Comparison of ENCODE assay signal across 8 mouse cellular contexts in the genomic region with DNA sequence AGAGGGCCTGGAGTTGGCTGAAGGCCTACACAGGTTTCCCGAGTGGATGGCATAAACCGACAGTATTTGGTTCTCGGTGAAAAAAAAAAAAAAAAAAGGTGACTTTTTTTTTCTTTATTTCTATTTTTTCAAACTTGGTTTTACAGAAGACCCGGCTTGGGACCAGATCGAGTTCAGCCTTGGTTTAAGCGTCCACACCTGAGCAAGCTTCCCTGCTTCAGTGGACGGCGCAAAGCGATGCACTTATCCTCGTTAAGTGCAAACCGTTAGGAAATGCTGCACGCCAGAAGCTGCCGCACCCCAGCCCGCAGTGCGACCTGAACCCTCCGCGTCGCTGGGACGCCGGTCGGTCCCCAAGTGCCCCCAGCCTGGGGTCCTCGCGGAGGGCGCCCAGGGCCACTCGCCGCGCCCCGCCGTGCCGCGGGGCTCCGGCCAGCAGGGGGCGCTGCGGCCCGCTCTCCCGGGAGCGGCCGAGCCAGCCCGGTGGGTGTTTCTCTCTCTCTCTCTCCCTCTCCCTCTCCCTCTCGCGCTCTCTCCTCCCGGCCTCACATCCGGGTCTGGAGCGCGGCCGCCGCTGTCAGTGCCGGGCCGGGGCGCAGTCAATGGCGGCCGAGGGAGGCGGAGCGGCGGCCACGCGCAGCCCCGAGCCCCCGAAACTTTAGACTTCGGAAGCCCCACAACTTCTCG. TPM values are rescaled to one million over a fixed set of nuclear protein-coding genes. Genes with fewer than 3 reads are reported as not detected.
DNase-seq lines count a peak whose midpoint lies in the region; ATAC-seq and TF ChIP-seq lines count a peak whose summit lies in the region.

No protein-coding gene starts in this region.

- H3K4me1 ChIP-seq in embryonic facial prominence, embryonic 12.5 days = peaks cover 17% of the 10 kb centered on the region
- H3K4me1 ChIP-seq in heart, adult 2 months (ENCODE audit: control insufficient read depth, insufficient read depth, low read length) = peaks cover 1% of the 10 kb centered on the region
- peaks cover 24% of the 10 kb centered on the region for H3K4me1 ChIP-seq in kidney, adult 2 months (ENCODE audit: control insufficient read depth, insufficient read depth, low read length)
- peaks cover 10% of the 10 kb centered on the region; the same call in 1 of the 2 replicates for H3K4me1 ChIP-seq in limb, embryonic 11.5 days (ENCODE audit: control insufficient read depth, insufficient read depth, low read length)
- peaks cover 16% of the 10 kb centered on the region for H3K4me1 ChIP-seq in midbrain, embryonic 14.5 days (ENCODE audit: control insufficient read depth, insufficient read depth, low read length)

- peaks cover 3% of the 10 kb centered on the region for H3K79me2 ChIP-seq in heart, adult 2 months (replicated peaks; ENCODE audit: control insufficient read depth, insufficient read depth, low read length)

- 0 out of 2 replicates have a peak, but pooled peaks have one; percentile 35 for TF ChIP-seq POLR2A in heart, adult 2 months (IDR thresholded peaks at IDR 0.05; ENCODE audit: insufficient read depth, low read depth, low read length)
- TF ChIP-seq POLR2A in kidney, adult 2 months (IDR thresholded peaks at IDR 0.05; ENCODE audit: low read depth, low read length) = no peak

- H3K27ac ChIP-seq in embryonic facial prominence, embryonic 12.5 days = peak overlapping the region; percentile 94
- peak overlapping the region; percentile 88 for H3K27ac ChIP-seq in heart, adult 2 months
- peak overlapping the region; percentile 32; the same call in 1 of the 2 replicates for H3K27ac ChIP-seq in kidney, adult 2 months (ENCODE audit: insufficient read depth, low read depth, low read length)
- H3K27ac ChIP-seq in limb, embryonic 11.5 days (replicated peaks; ENCODE audit: low read depth, low read length) = peak overlapping the region; percentile 86
- peak overlapping the region; percentile 95 for H3K27ac ChIP-seq in midbrain, embryonic 14.5 days (replicated peaks; ENCODE audit: low read depth, low read length)

- peak; percentile 96 for ATAC-seq in embryonic facial prominence, embryonic 12.5 days (ENCODE audit: insufficient number of reproducible peaks, insufficient read depth, low FRiP score, low TSS enrichment)
- peak; percentile 96 for ATAC-seq in limb, embryonic 11.5 days (ENCODE audit: insufficient number of reproducible peaks, low FRiP score, low TSS enrichment, low read depth)
- peak; percentile 96 for ATAC-seq in midbrain, embryonic 14.5 days (ENCODE audit: low FRiP score, low TSS enrichment)

- TF ChIP-seq CTCF in heart, adult 2 months (IDR thresholded peaks at IDR 0.05) = peak; percentile 96
- TF ChIP-seq CTCF in kidney, adult 2 months (conservative IDR thresholded peaks at IDR 0.05; ENCODE audit: insufficient read depth, insufficient read length, low read depth, low read length) = peak; percentile 59

- H3K36me3 ChIP-seq in embryonic facial prominence, embryonic 12.5 days = no peaks in the 10 kb centered on the region
- H3K36me3 ChIP-seq in heart, adult 2 months (ENCODE audit: control insufficient read depth, insufficient read depth, low read length) = peaks cover 2% of the 10 kb centered on the region
- no peaks in the 10 kb centered on the region for H3K36me3 ChIP-seq in kidney, adult 2 months (ENCODE audit: control insufficient read depth, insufficient read depth, low read length)
- no peaks in the 10 kb centered on the region for H3K36me3 ChIP-seq in limb, embryonic 11.5 days (ENCODE audit: control insufficient read depth, insufficient read depth, low read length)
- no peaks in the 10 kb centered on the region for H3K36me3 ChIP-seq in midbrain, embryonic 14.5 days (ENCODE audit: control insufficient read depth, insufficient read depth, low read length)

- peak; percentile 75 for DNase-seq in 3T3-L1 (ENCODE audit: low read depth, low spot score)
- peak; percentile 87 to 92 for DNase-seq in adrenal gland, postnatal 36 days
- peak; percentile 87 to 90 for DNase-seq in heart, adult 2 months
- DNase-seq in kidney, adult 2 months = peak; percentile 88
- DNase-seq in limb, embryonic 11.5 days (ENCODE audit: low spot score) = peak; percentile 90
- peak; percentile 92 for DNase-seq in midbrain, embryonic 14.5 days
- DNase-seq in spleen, adult 12 weeks (ENCODE audit: low spot score) = peak; percentile 70

- H3K9ac ChIP-seq in embryonic facial prominence, embryonic 12.5 days = peak overlapping the region; percentile 96
- peak overlapping the region; percentile 90 for H3K9ac ChIP-seq in heart, adult 2 months (ENCODE audit: low read depth, low read length)
- H3K9ac ChIP-seq in limb, embryonic 11.5 days (ENCODE audit: low read length) = peak overlapping the region; percentile 94
- H3K9ac ChIP-seq in midbrain, embryonic 14.5 days (replicated peaks; ENCODE audit: low read length) = peak overlapping the region; percentile 96

- intact Hi-C loops in heart, adult 2 months (cut with DNase I) = loop anchor here (1.0 to 10.0 kb wide), 2 partner anchors 142 to 320 kb away; no protein-coding TSS in a partner anchor

- peak overlapping the region; percentile 73 for H3K4me2 ChIP-seq in embryonic facial prominence, embryonic 12.5 days (replicated peaks)
- peak overlapping the region; percentile 71 for H3K4me2 ChIP-seq in limb, embryonic 11.5 days (ENCODE audit: low read depth, severe bottlenecking)
- peak overlapping the region; percentile 77 for H3K4me2 ChIP-seq in midbrain, embryonic 14.5 days (ENCODE audit: low read length)

- TF ChIP-seq EP300 in heart, adult 2 months (IDR thresholded peaks at IDR 0.05; ENCODE audit: insufficient read depth, low read depth, low read length) = no peak

- H3K4me3 ChIP-seq in embryonic facial prominence, embryonic 12.5 days = peak overlapping the region; percentile 89
- H3K4me3 ChIP-seq in heart, adult 2 months = peak overlapping the region; percentile 94
- peak overlapping the region; percentile 93 for H3K4me3 ChIP-seq in kidney, adult 2 months (ENCODE audit: insufficient read depth, low read depth, low read length)
- peak overlapping the region; percentile 93 for H3K4me3 ChIP-seq in limb, embryonic 11.5 days (ENCODE audit: low read depth, low read length)
- peak overlapping the region; percentile 96 for H3K4me3 ChIP-seq in midbrain, embryonic 14.5 days (replicated peaks; ENCODE audit: low read depth, low read length)

- H3K9me3 ChIP-seq in embryonic facial prominence, embryonic 12.5 days = no peaks in the 10 kb centered on the region
- no peaks in the 10 kb centered on the region for H3K9me3 ChIP-seq in limb, embryonic 11.5 days (ENCODE audit: control insufficient read depth, low read length)
- H3K9me3 ChIP-seq in midbrain, embryonic 14.5 days (ENCODE audit: control insufficient read depth, low read length) = no peaks in the 10 kb centered on the region

- WGBS in embryonic facial prominence, embryonic 12.5 days = 2% methylated on average over 39 of the region's 61 CpGs
- 3% methylated on average over 61 of the region's 61 CpGs for WGBS in heart, adult 2 months
- 2% methylated on average over 58 of the region's 61 CpGs for WGBS in kidney, adult 2 months
- 3% methylated on average over 51 of the region's 61 CpGs for WGBS in limb, embryonic 11.5 days
- 3% methylated on average over 60 of the region's 61 CpGs for WGBS in midbrain, embryonic 14.5 days

- no peaks in the 10 kb centered on the region for H3K27me3 ChIP-seq in embryonic facial prominence, embryonic 12.5 days
- no peaks in the 10 kb centered on the region for H3K27me3 ChIP-seq in heart, adult 2 months (ENCODE audit: control insufficient read depth, insufficient read depth, low read length)
- no peaks in the 10 kb centered on the region for H3K27me3 ChIP-seq in kidney, adult 2 months (replicated peaks; ENCODE audit: control insufficient read depth, insufficient read depth, low read length)
- no peaks in the 10 kb centered on the region for H3K27me3 ChIP-seq in limb, embryonic 11.5 days (ENCODE audit: control insufficient read depth, insufficient read depth, low read length)
- no peaks in the 10 kb centered on the region for H3K27me3 ChIP-seq in midbrain, embryonic 14.5 days (ENCODE audit: control insufficient read depth, insufficient read depth, low read length)

RNA-seq across cellular contexts. Expression of a gene that starts 0.5 kb away (rescaled TPM):
- total RNA-seq in adrenal gland, postnatal 36 days (2021) = 10 to 100 TPM; 32.1 to 37.1 TPM
- 23.8 and 32.7 TPM in 2 replicates for polyA plus RNA-seq in embryonic facial prominence, embryonic 12.5 days (2016; fragmentation: Nextera tagmentation; extraction: Ambion mirVana)
- 10 to 100 TPM; 28.3 to 31.9 TPM for total RNA-seq in heart, adult 2 months (2021)
- 34.1 and 44.6 TPM in 2 replicates for polyA plus RNA-seq in heart, adult 2 months (2012; rRNA removed)
- polyA plus RNA-seq in kidney, adult 2 months (2012; rRNA removed) = 31.8 and 39.3 TPM in 2 replicates
- polyA plus RNA-seq in limb, embryonic 11.5 days (2014; fragmentation: Nextera tagmentation; extraction: Ambion mirVana) = 31.1 and 36.9 TPM in 2 replicates
- polyA plus RNA-seq in midbrain, embryonic 14.5 days (2014; fragmentation: Nextera tagmentation; extraction: Ambion mirVana) = 23.1 and 27.5 TPM in 2 replicates

RNA-seq across cellular contexts. Expression of a gene that starts 32.1 kb away (rescaled TPM):
- total RNA-seq in adrenal gland, postnatal 36 days (2021) = 10 to 100 TPM; 16.5 to 32.1 TPM
- polyA plus RNA-seq in embryonic facial prominence, embryonic 12.5 days (2016; fragmentation: Nextera tagmentation; extraction: Ambion mirVana) = 153 and 159 TPM in 2 replicates
- 10 to 100 TPM; 25.3 to 27.0 TPM for total RNA-seq in heart, adult 2 months (2021)
- polyA plus RNA-seq in heart, adult 2 months (2012; rRNA removed) = 13.9 and 20.7 TPM in 2 replicates
- 12.3 and 15.3 TPM in 2 replicates for polyA plus RNA-seq in kidney, adult 2 months (2012; rRNA removed)
- polyA plus RNA-seq in limb, embryonic 11.5 days (2014; fragmentation: Nextera tagmentation; extraction: Ambion mirVana) = 180 and 198 TPM in 2 replicates
- polyA plus RNA-seq in midbrain, embryonic 14.5 days (2014; fragmentation: Nextera tagmentation; extraction: Ambion mirVana) = 69.0 and 90.6 TPM in 2 replicates

Comparison
In these comparisons a context has a peak if more than half of its experiments do, and no peak if none do; other contexts are left out.
1. Peak in every context shown above with its lines: DNase-seq, ATAC-seq, H3K4me3 ChIP-seq and H3K27ac ChIP-seq.
2. H3K27ac ChIP-seq: peak in every context shown above with its lines; median percentile 95 in midbrain, embryonic 14.5 days; 94 in embryonic facial prominence, embryonic 12.5 days; 88 in heart, adult 2 months; 86 in limb, embryonic 11.5 days; 32 in kidney, adult 2 months.